Mouse (Mus musculus) cortical plate, adult 2 months (tissue): ENCODE data around the gene Kcnt1.

ENCODE experiments used
- CTCF ChIP-seq: fragments of 200-500 bp; IDR thresholded peaks from 2 replicates; pipeline ENCODE4 v1.5.1; 2011; ENCODE audit warnings: mild to moderate bottlenecking, control low read depth, low read length; ENCODE audit not compliant: insufficient read depth; ENCODE audit errors: extremely low read depth
- POLR2A ChIP-seq: fragments of 200-500 bp; IDR thresholded peaks from 2 replicates; pipeline ENCODE4 v1.6.1; 2011; ENCODE audit warnings: mild to moderate bottlenecking, low read length, control low read depth; ENCODE audit not compliant: insufficient read depth; ENCODE audit errors: extremely low read depth

DNA sequence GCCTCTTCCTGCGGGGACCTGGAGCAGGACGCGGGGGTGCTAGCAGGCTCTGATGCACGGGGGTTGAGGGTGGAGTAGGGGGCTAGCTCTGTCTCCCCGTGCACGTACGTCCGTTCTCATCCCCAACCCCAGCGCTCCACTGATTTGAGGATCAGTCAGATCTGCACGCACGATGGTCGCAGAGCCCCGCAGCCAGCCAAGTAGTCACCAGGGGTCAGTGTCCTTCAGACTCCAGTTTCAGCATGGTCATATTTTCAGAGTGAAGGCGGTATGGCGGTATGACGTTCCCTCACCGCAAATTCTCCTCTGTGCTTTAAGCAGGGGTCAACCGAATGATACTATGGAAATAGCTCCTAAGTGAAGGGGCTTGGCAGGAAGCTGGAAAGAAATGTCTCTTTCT is 696 bp downstream of the Kcnt1 start:
- TF ChIP-seq CTCF (no peak), POLR2A (no peak)
